Mouse (Mus musculus): ENCODE data around the gene 1700057G04Rik. TPM values are rescaled to one million over a fixed set of nuclear protein-coding genes. Genes with fewer than 3 reads are reported as not detected.

Gene 1700057G04Rik
- polyA plus RNA-seq, 1 experiment, result not detected

- Histone ChIP-seq H3K4me1 (ENCODE audit: control insufficient read depth, insufficient read depth, insufficient read length, low read length) (no peaks in the 10 kb centered on the region), H3K4me3 (ENCODE audit: insufficient read depth, low read depth, low read length) (no peak overlapping the region), H3K27ac (replicated peaks; ENCODE audit: low read depth, low read length) (no peak overlapping the region)
These were observed 78.2 kb downstream of the 1700057G04Rik start for GRCm38 (mm10) chr9:92387404-92387803.

- H3K27ac ChIP-seq (replicated peaks; ENCODE audit: low read depth, low read length), result no peak overlapping the region
- H3K4me3 ChIP-seq (ENCODE audit: insufficient read depth, low read depth, low read length), result no peak overlapping the region
- H3K4me1 ChIP-seq (ENCODE audit: control insufficient read depth, insufficient read depth, insufficient read length, low read length), result peaks cover 4% of the 10 kb centered on the region; the same call in 1 of the 2 replicates
These were observed 93.5 kb downstream of the 1700057G04Rik start for GRCm38 (mm10) chr9:92402628-92403027.

Other genes with a start within 250 kb of the 1700057G04Rik start
- gene Plscr5, start 116.4 kb upstream of the 1700057G04Rik start, polyA plus RNA-seq (2012; ENCODE audit: insufficient read depth, insufficient read length, missing spikeins), result not detected in 2 replicates
- 2.1 and 2.3 TPM in 2 replicates for gene Plscr1, start 59.6 kb upstream of the 1700057G04Rik start, polyA plus RNA-seq (2012; ENCODE audit: insufficient read depth, insufficient read length, missing spikeins)
- 1.8 and 1.9 TPM in 2 replicates for gene Plscr2, start 33.8 kb upstream of the 1700057G04Rik start, polyA plus RNA-seq (2012; ENCODE audit: insufficient read depth, insufficient read length, missing spikeins)
- gene Plscr4, start 148.0 kb downstream of the 1700057G04Rik start, polyA plus RNA-seq (2012; ENCODE audit: insufficient read depth, insufficient read length, missing spikeins), result 8.8 and 10.4 TPM in 2 replicates
- 1.3 and 1.9 TPM in 2 replicates for gene Plod2, start 232.8 kb downstream of the 1700057G04Rik start, polyA plus RNA-seq (2012; ENCODE audit: insufficient read depth, insufficient read length, missing spikeins)